Mouse (Mus musculus): ENCODE data around the gene Slc7a14. TPM values are rescaled to one million over a fixed set of nuclear protein-coding genes. Genes with fewer than 3 reads are reported as not detected.

The Slc7a14 gene
- total RNA-seq, 2 experiments from 2014 or later = 47.9 to 61.0 TPM

DNA sequence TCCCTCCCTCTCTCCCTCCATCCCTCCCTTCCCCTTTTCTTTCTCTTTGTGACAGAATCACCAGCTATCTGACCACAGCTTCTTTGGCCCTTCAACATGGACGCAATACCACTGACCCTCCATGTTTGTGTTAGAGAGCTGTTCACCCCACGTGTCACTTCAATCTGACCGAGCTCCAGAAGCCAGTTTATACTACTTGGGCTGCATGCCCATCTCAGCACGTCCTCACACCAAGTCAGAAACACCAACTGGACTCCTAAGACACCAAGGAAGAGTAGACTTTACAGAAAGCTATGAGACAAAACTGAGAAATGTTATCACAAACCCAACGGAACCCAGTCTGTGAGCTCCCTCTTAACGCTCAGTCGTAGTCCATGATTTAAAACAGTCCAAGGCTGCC, 43.2 kb downstream of the Slc7a14 start:
- DNase-seq (ENCODE audit: low spot score in 2 of 2) = no peak
- intact Hi-C loops (cut with DNase I) = no loop called here

GRCm38 (mm10) chr3:31263535-31263934, 46.6 kb downstream of the Slc7a14 start:
- DNase-seq (ENCODE audit: low spot score in 2 of 2) = peak in 1 of 2 experiments; percentile 27

DNA sequence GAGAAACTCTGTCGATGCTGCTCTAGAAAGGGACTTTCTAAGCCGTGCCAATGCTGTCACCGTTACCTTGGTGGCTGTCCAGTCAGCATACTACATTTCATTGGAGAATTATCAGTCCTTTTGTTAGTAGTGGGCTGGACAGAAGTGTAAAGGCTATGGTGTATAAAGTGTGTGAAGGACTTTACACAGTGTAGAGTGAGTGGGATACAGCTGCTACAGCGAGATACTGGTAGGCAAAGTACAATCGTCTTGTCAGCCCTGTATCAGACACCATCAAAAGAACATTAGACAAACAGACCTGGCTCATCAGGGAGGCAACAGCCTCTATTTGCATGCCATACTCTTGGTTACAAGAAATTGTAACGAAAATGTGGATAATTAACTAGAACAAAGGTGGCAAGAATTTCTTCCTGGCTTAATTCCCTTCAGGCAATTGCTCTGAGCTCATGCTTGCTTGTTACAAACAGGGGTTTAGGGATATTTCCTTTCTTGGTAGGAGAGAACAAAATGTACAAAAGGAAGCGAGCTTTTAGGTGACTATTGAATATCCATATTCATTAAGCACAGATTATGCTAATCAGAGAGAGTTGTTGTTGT, 48.7 kb downstream of the Slc7a14 start:
- DNase-seq (ENCODE audit: low spot score in 2 of 2) = no peak
- intact Hi-C loops (cut with DNase I) = no loop called here

More at GRCm38 (mm10) chr3:31263535-31263934, 46.6 kb downstream of the Slc7a14 start:
- intact Hi-C loops (cut with DNase I) = no loop called here

- intact Hi-C loops (cut with DNase I) = no loop called here
- no peak for DNase-seq (ENCODE audit: low spot score in 2 of 2)
These were observed 49.2 kb downstream of the Slc7a14 start for GRCm38 (mm10) chr3:31260964-31261346.

DNA sequence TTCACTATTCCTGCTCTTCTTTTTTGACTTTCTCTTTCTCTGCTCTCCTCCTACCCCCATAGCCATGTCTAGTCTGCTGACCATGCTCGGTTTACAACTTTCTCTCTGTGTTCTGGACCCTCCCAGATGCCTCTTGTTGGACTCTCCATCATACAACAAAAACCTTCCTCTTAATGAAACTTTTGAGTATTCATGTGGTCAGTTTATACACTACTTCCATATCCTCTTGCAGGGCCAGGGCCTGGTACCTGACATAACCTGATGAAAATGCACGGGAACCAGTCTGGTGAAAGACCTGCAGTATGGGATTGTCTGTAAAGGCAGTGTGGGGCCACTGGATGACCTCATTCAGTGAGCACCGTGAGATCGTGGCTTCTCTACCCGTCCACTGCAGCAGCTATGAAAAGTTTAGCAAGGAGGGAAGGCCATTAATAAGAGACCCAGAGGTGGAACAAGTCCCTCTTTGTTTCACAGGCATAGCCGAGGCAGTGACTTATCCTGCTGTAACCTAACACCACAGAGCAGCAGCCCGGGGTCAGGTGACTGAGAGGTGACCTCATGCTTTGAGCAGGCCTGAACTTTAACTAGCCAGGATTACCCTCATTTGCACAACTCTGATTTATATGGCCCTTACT, 49.7 kb downstream of the Slc7a14 start:
- no peak for DNase-seq (ENCODE audit: low spot score in 2 of 2)
- intact Hi-C loops (cut with DNase I) = no loop called here

DNA sequence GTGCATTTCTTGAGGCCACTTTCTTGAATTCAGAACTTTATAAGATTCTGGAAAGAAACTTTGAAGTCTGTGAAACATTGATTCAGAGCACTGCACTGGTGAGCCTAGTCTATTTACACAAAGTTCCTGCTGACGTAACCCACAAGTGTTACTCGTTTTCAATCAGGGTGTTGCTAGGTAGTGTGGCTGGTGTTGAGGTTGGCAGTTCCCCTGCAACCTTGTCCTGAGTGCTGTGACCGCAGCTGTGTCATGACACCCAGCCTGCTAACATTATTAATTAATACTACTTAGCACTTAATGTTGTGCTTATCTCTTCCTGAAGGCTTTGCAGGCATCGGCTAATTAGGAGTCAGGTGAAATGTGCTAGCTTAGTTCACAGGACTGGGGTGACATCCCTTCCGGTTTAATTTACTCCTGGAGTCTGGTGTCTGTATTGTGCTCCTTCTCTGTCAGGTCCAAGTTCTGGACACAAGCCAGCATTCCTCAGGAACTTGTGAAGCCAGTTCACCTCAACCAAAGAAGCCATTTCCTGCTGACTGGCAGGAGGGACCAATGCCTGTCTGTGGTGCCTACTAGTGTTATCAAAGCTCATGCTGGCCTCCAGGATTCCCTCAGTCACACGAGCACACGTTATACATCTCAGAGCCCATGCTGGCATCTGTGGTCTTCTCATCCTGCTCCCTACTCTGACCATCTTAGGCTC, 50.5 kb downstream of the Slc7a14 start:
- DNase-seq (ENCODE audit: low spot score in 2 of 2) = no peak
- intact Hi-C loops (cut with DNase I) = loop anchor here (10.0 kb wide), 1 partner anchor 115 kb away; the partner anchor contains the start of gene Cldn11

DNA sequence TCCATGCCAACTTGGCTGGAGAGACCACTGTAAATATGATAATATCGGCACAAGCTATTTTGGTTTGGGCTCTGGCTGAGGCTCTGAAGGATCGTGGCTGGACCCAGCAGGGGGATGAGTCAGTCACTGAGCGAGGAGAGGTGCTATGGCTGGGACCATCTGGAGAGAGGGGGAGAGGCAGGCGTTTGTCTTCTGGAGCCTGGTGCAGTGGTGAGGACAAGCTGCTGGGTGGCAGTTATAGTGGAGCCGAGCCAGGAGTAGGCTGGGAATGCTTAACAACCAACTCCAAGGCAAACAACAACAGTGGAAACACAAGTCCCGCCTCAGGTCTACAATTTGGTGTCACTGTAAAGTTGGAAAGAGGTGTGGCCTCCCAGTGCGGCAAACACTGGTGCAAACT, 55.8 kb downstream of the Slc7a14 start:
- intact Hi-C loops (cut with DNase I) = loop anchor here (10.0 kb wide), 1 partner anchor 110 kb away; the partner anchor contains the start of gene Cldn11
- DNase-seq (ENCODE audit: low spot score in 2 of 2) = peak; percentile 78 to 80

- intact Hi-C loops (cut with DNase I) = loop anchor here (10.0 kb wide), 1 partner anchor 109 kb away; the partner anchor contains the start of gene Cldn11
These were observed 56.3 kb downstream of the Slc7a14 start for GRCm38 (mm10) chr3:31253862-31254261.

DNA sequence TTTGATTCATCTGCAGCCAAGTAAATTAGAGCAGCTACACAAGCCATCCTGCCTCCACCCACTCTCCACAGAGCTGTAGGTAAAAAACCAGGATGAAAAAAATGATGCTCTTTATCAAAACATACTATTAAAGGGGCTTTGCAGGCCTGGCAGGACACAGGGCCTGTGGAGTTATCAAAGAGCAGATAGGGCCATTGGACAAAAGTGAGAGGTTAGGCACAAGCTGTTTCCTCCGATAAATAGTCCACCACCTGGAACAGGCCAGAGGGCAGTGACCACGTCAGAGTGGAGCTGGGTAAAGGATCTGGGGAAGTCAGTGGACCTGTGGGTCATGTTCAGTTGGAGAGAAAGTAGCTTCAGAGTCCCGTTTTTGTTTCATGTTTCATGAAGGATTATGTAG, 57.6 kb downstream of the Slc7a14 start:
- no peak for DNase-seq (ENCODE audit: low spot score in 2 of 2)
- intact Hi-C loops (cut with DNase I) = loop anchor here (10.0 kb wide), 1 partner anchor 108 kb away; the partner anchor contains the start of gene Cldn11

More at GRCm38 (mm10) chr3:31253862-31254261, 56.3 kb downstream of the Slc7a14 start:
- no peak for DNase-seq (ENCODE audit: low spot score in 2 of 2)

DNA sequence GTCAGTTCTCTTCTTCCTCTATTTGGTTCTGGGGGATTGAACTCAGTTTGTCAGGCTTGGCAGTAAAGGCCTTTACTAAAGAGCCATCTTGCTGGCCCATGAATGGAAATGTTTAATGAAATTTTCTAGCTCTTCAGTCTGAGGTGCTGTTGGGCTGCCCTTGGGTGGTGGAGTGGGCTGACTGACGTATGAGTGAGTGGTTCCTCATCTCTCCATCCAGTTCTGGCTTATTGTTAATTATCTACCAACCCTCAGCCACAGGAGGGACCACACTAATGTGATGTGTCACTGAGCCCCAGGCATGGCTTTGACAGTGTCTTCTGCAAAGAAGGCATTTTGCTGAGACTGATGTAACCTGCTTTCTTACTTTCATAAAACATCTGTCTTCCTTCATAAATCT, 66.7 kb downstream of the Slc7a14 start:
- DNase-seq (ENCODE audit: low spot score in 2 of 2) = no peak
- intact Hi-C loops (cut with DNase I) = no loop called here

DNA sequence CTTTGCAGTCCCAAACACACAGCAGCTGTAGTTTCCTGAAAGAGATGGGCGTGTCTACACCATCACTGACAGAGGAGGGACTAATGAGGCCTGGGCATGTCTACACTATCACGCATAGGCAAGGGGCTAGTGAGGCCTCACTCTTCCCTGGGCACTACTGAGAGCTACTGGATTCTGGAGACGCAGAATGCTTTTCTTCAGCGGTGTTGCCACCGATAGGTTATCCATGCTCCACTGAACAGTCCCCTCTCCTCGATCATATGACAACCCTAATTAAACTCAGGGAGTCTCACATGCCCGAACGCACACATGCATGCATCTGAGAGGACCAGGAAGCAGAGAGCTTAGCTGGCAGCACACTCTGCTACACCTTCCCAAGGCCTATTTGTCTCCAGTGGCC, 69.3 kb downstream of the Slc7a14 start:
- DNase-seq (ENCODE audit: low spot score in 2 of 2) = no peak
- intact Hi-C loops (cut with DNase I) = no loop called here

GRCm38 (mm10) chr3:31239645-31240044, 70.5 kb downstream of the Slc7a14 start:
- DNase-seq (ENCODE audit: low spot score in 2 of 2) = no peak
- intact Hi-C loops (cut with DNase I) = no loop called here

- intact Hi-C loops (cut with DNase I) = no loop called here
- no peak for DNase-seq (ENCODE audit: low spot score in 2 of 2)
These were observed 72.2 kb downstream of the Slc7a14 start for GRCm38 (mm10) chr3:31237936-31238335.

DNA sequence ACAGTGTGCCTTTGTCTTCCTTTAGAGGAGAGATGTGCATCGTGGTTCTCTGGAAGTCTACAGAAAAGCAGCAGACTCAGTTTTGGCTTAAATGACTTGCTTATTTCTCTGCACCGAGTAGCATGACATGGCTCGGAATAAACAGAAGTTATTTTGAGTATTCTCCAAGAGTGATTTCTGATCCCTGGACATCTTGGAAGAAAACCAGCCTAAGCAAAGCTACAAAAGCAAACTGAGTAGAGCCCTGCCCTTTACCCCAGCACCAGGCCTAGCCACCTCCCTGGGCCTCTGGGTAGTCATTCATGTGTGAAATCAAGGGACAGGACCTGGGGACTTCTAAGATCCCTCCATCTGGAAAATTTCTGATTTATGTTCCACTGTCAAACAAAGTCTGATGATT, 74.0 kb downstream of the Slc7a14 start:
- no peak for DNase-seq (ENCODE audit: low spot score in 2 of 2)
- intact Hi-C loops (cut with DNase I) = no loop called here

DNA sequence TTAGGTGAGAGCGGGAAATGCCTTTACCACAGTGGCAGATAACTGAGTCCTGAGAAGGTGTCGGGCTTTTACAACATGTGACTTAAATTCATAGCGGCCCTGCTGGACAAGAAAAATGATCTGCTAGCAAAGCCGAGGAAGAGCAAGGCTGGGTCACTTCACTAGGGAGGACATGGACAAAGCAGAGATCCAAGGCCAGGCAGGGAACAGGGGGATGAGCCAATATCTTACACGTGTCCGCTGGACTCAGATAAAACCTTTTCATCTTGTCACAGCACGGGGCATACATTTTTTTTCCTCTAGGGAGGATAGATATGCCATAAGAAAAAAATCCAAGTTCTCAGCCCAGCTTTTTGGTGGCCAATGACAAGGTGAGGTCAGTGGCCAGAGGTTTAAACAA, 75.8 kb downstream of the Slc7a14 start:
- intact Hi-C loops (cut with DNase I) = no loop called here
- no peak for DNase-seq (ENCODE audit: low spot score in 2 of 2)

DNA sequence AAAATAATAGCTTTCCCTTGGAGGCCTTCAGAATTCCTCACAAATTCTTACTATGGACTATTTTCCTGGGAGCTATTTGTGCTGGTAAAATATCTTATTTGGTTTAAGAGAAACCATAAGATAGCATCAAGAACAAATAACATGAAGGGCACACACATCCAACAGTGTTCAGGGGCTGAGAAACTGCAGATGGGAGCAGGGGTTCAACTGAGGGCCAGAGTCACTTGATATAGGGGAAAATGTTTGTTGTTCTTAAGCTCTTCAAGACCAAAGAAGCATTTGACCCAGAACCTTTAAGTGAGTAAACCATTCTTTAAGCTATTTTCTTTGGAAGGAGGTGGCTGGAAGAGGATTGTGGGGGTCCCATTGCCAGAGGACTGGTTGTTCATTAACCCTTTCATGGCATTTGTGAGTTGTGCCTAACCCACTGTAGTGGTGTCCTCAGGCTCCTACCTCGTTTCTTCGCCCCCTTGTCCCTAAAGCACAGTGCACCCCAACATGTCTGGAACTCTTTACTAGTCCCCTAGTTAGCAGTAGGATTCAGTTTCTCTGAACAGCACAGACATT, 76.3 kb downstream of the Slc7a14 start:
- no peak for DNase-seq (ENCODE audit: low spot score in 2 of 2)
- intact Hi-C loops (cut with DNase I) = no loop called here

- no peak for DNase-seq (ENCODE audit: low spot score in 2 of 2)
- intact Hi-C loops (cut with DNase I) = no loop called here
These were observed 80.9 kb downstream of the Slc7a14 start for GRCm38 (mm10) chr3:31229281-31229680.

- intact Hi-C loops (cut with DNase I) = no loop called here
- no peak for DNase-seq (ENCODE audit: low spot score in 2 of 2)
These were observed 81.7 kb downstream of the Slc7a14 start for GRCm38 (mm10) chr3:31228487-31228886.

GRCm38 (mm10) chr3:31223551-31223950, 86.6 kb downstream of the Slc7a14 start:
- no peak for DNase-seq (ENCODE audit: low spot score in 2 of 2)
- intact Hi-C loops (cut with DNase I) = no loop called here

- DNase-seq (ENCODE audit: low spot score in 2 of 2) = no peak
- intact Hi-C loops (cut with DNase I) = no loop called here
These were observed 90.1 kb downstream of the Slc7a14 start for GRCm38 (mm10) chr3:31220040-31220439.
